Mouse (Mus musculus): ENCODE measurements around the gene Masp2. TPM values are rescaled to one million over a fixed set of nuclear protein-coding genes. Genes with fewer than 3 reads are reported as not detected.

Gene Masp2
- polyA plus RNA-seq, 1 experiment from 2014 or later: 0.33 TPM

DNA sequence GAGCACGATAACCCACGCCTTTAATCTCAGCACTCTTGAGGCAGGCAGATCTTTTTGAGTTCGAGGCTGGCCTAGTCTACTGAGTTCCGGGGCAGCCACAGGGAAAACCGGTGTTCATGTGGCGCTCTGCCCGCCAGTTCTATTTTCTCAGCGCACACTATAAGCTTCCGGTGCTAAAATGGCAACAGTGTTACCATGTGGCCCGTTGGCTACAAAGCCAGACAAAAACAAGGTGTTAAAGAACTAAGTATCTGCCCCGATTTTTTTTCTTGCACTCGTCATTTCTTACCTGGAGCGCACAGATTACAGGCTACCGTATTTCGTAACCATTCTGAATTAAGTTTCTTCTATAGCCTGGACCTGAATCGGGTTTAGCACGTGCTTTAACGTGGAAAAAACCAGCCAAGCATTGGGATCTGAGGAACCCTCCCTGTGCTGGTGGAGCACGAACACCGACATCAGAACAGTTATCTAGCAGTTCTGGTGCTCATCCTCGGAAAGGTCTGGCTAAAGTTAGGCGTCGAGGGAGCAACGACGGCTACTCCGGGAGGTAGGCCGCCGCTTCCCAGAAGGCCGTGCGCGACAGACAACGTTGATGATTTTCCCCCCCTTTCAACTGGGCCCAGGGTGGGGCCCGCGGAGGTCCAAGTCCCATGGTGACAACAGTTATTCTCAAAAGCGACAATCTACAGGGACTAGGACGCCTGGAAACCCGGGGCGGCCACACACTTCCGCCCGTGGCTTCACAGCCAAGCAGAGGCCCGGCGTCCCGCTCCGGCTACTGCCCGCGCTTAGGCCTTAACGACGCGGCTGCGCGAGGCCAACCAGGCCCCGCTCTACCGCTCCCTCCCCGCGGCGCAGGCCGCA, 23.6 kb downstream of the Masp2 start:
- peak; percentile 63 for ATAC-seq
- WGBS: under 1% methylated on average over 57 of the region's 57 CpGs

GRCm38 (mm10) chr4:148626623-148627185, 24.4 kb downstream of the Masp2 start, which contains the start of gene Tardbp:
Gene Tardbp (minus strand): TSS chr4:148627019.
- Histone ChIP-seq H3K9ac (peak within 1 kb of the TSS; percentile 99), H3K4me3 (replicated peaks) (peak within 1 kb of the TSS; percentile 91), H3K9me3 (no peaks in the 10 kb centered on the region), H3K27ac (peak within 1 kb of the TSS; percentile 92), H3K36me3 (peaks cover 14% of the 10 kb centered on the region), H3K27me3 (replicated peaks) (no peaks in the 10 kb centered on the region), H3K4me1 (replicated peaks) (peaks cover 8% of the 10 kb centered on the region), H3K4me2 (replicated peaks) (peak within 1 kb of the TSS; percentile 59)
- ATAC-seq: peak; percentile 96
- under 1% methylated on average over 51 of the region's 51 CpGs for WGBS

More for the DNA sequence above, 23.6 kb downstream of the Masp2 start:
- peak overlapping the region; percentile 92 for H3K27ac ChIP-seq
- H3K4me1 ChIP-seq (replicated peaks): peaks cover 8% of the 10 kb centered on the region
- peak overlapping the region; percentile 99 for H3K9ac ChIP-seq
- H3K9me3 ChIP-seq: no peaks in the 10 kb centered on the region
- H3K36me3 ChIP-seq: peaks cover 20% of the 10 kb centered on the region
- peak overlapping the region; percentile 91 for H3K4me3 ChIP-seq (replicated peaks)
- H3K4me2 ChIP-seq (replicated peaks): peak overlapping the region; percentile 59
- H3K27me3 ChIP-seq (replicated peaks): no peaks in the 10 kb centered on the region

DNA sequence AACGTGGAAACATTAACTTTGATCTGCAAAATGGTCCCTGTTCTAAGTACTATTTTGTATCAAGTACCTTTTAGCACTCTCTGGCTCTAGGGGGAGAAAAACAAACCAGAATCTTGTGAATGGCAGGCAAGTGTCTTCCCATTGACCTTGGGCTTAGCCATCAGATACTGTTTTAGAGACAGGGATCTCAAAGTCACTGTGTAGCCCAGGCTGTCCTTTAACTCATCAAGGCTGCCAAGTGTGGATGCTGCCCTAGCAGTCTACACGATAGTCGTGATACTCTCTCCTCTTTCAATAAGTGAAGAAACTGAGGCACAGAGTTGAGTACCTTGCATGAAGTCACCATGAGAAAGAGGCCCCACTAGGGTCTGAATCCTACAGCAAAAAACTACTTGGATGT, 24.9 kb downstream of the Masp2 start:
- H3K4me3 ChIP-seq (replicated peaks): peak overlapping the region; percentile 91
- no peaks in the 10 kb centered on the region for H3K27me3 ChIP-seq (replicated peaks)
- WGBS: 62% methylated on average over 3 of the region's 3 CpGs
- peak overlapping the region; percentile 59 for H3K4me2 ChIP-seq (replicated peaks)
- H3K36me3 ChIP-seq: peaks cover 10% of the 10 kb centered on the region
- H3K27ac ChIP-seq: no peak overlapping the region
- peak; percentile 6 for ATAC-seq
- H3K9ac ChIP-seq: no peak overlapping the region
- H3K4me1 ChIP-seq (replicated peaks): peaks cover 8% of the 10 kb centered on the region
- no peaks in the 10 kb centered on the region for H3K9me3 ChIP-seq

GRCm38 (mm10) chr4:148632013-148632692, 29.8 kb downstream of the Masp2 start:
- Histone ChIP-seq H3K9me3 (no peaks in the 10 kb centered on the region), H3K4me1 (replicated peaks) (no peaks in the 10 kb centered on the region; the same call in 1 of the 2 replicates), H3K36me3 (no peaks in the 10 kb centered on the region), H3K4me3 (replicated peaks) (no peak overlapping the region), H3K9ac (no peak overlapping the region), H3K27ac (no peak overlapping the region), H3K4me2 (replicated peaks) (no peak overlapping the region), H3K27me3 (replicated peaks) (no peaks in the 10 kb centered on the region)
- no peak for ATAC-seq
- WGBS: 38% methylated on average over 3 of the region's 3 CpGs

- Histone ChIP-seq H3K36me3 (no peaks in the 10 kb centered on the region), H3K27me3 (replicated peaks) (no peaks in the 10 kb centered on the region), H3K4me1 (replicated peaks) (no peaks in the 10 kb centered on the region; the same call in 1 of the 2 replicates), H3K9ac (no peak overlapping the region), H3K9me3 (no peaks in the 10 kb centered on the region), H3K4me2 (replicated peaks) (no peak overlapping the region), H3K27ac (no peak overlapping the region), H3K4me3 (replicated peaks) (no peak overlapping the region)
- WGBS: 58% methylated on average over 2 of the region's 2 CpGs
- peak; percentile 43; the same call in 1 of the 2 replicates for ATAC-seq
Measured at GRCm38 (mm10) chr4:148633395-148634061, 31.2 kb downstream of the Masp2 start.

DNA sequence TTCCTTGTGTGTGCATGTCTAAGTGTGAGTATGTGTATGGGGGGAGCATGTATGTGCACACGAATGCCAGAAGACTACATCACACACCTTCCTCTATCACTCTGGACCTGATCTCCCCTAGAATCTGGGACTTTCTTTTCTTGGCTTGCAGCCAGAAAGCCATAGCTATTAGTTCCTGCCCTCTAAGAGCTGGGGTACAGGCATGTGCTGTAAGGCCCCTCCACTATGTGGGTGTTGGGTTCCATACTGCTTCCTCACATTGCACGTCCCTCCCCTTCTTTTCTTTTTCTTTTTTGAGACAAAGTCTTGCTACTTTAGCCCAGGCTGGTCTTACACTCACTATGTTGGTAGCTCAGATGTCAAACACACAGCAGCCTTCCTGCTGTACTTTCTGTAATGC, 33.0 kb downstream of the Masp2 start:
- Histone ChIP-seq H3K9me3 (no peaks in the 10 kb centered on the region), H3K4me2 (replicated peaks) (no peak overlapping the region), H3K4me1 (replicated peaks) (no peaks in the 10 kb centered on the region; the same call in 1 of the 2 replicates), H3K27ac (no peak overlapping the region), H3K9ac (no peak overlapping the region), H3K36me3 (no peaks in the 10 kb centered on the region), H3K4me3 (replicated peaks) (no peak overlapping the region), H3K27me3 (replicated peaks) (no peaks in the 10 kb centered on the region)
- 77% methylated on average over 2 of the region's 2 CpGs for WGBS
- no peak for ATAC-seq

DNA sequence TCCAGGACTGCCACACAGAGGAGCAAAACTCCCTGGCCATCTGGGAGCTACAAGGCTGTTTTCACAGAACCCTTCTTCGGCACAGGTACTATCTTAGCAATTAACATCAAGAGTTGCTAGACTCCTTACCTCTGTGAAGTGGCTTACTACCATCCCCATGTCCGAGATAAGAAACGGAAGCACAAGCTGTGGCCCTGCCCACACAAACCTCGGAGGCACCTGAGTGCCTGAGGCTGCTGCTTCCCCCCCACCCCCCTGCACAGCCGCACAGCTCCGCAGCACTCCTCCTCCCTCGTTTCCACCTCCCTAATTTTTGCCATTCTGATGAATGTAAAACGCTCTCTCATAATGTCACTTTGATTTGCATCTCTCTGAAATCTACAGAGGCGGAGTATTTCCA, 35.9 kb downstream of the Masp2 start:
- Histone ChIP-seq H3K9ac (no peak overlapping the region), H3K4me3 (replicated peaks) (no peak overlapping the region), H3K27ac (no peak overlapping the region), H3K4me1 (replicated peaks) (no peaks in the 10 kb centered on the region; the same call in 1 of the 2 replicates), H3K4me2 (replicated peaks) (0 out of 2 replicates have a peak overlapping the region, but pooled peaks have one; percentile 4), H3K27me3 (replicated peaks) (no peaks in the 10 kb centered on the region), H3K36me3 (no peaks in the 10 kb centered on the region), H3K9me3 (no peaks in the 10 kb centered on the region)
- 43% methylated on average over 9 of the region's 9 CpGs for WGBS
- no peak for ATAC-seq

GRCm38 (mm10) chr4:148639455-148639854, 37.1 kb downstream of the Masp2 start:
- peak; percentile 87 for ATAC-seq
- Histone ChIP-seq H3K27ac (no peak overlapping the region), H3K4me2 (replicated peaks) (peak overlapping the region; percentile 24), H3K9me3 (no peaks in the 10 kb centered on the region), H3K4me1 (replicated peaks) (0 out of 2 replicates have a peak, but pooled peaks cover 4% of the 10 kb centered on the region), H3K4me3 (replicated peaks) (no peak overlapping the region), H3K9ac (no peak overlapping the region), H3K36me3 (no peaks in the 10 kb centered on the region), H3K27me3 (replicated peaks) (no peaks in the 10 kb centered on the region)
- WGBS: 63% methylated on average over 2 of the region's 2 CpGs

DNA sequence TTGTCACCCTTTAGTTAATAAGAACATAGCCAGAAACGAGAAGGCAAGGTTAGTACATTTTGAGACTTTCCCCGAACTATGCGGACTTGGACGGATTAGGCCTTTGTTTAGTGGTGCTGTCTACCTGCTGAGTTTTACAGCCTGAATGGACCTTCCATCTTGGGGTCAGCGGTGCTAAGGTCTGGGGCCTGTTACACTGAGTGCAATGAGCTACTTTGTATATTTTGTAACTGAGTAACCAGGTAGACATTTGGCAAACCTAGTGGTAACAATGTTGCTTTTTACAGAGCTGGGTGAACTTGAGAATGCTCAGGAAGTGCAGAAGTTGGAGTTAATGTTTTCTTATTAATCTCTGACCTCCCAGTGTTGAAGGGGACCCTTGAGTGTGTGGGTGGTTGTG, 38.8 kb downstream of the Masp2 start:
- no peak overlapping the region for H3K9ac ChIP-seq
- H3K27ac ChIP-seq: no peak overlapping the region
- 0 out of 2 replicates have a peak, but pooled peaks cover 4% of the 10 kb centered on the region for H3K4me1 ChIP-seq (replicated peaks)
- no peaks in the 10 kb centered on the region for H3K36me3 ChIP-seq
- ATAC-seq: no peak
- 74% methylated on average over 5 of the region's 5 CpGs for WGBS
- no peaks in the 10 kb centered on the region for H3K27me3 ChIP-seq (replicated peaks)
- no peak overlapping the region for H3K4me2 ChIP-seq (replicated peaks)
- H3K9me3 ChIP-seq: no peaks in the 10 kb centered on the region
- H3K4me3 ChIP-seq (replicated peaks): no peak overlapping the region

GRCm38 (mm10) chr4:148643291-148644156, 41.2 kb downstream of the Masp2 start, which contains the start of gene Gm572:
Gene Gm572 (plus strand): TSS chr4:148643317.
- WGBS: 49% methylated on average over 15 of the region's 15 CpGs
- no peak within 1 kb of the TSS for H3K4me3 ChIP-seq (replicated peaks)
- ATAC-seq: peak; percentile 39; the same call in 1 of the 2 replicates

DNA sequence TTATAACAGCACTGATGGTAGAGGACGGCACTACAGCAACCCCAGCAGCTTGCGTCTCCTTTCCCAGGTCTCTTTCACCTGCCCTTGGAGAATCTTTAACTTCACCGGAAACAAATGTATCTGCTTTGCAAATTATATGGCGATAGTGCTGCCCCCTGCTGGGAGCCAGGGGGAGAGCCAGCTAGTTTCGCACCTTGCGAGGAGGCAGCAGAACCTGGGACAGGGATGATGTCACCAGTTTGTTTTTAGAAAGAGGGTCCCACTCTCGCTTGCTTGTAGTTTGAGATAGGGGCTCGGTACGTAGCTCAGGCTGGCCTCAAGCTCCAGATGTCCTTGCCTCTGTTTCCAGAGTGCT, 41.8 kb downstream of the Masp2 start:
- 5% methylated on average over 9 of the region's 9 CpGs for WGBS
- Histone ChIP-seq H3K9ac (peak overlapping the region; percentile 26; the same call in 1 of the 2 replicates), H3K4me1 (replicated peaks) (0 out of 2 replicates have a peak, but pooled peaks cover 4% of the 10 kb centered on the region), H3K9me3 (no peaks in the 10 kb centered on the region), H3K4me2 (replicated peaks) (peak overlapping the region; percentile 52), H3K27ac (peak overlapping the region; percentile 36), H3K36me3 (no peaks in the 10 kb centered on the region), H3K27me3 (replicated peaks) (no peaks in the 10 kb centered on the region), H3K4me3 (replicated peaks) (no peak overlapping the region)
- ATAC-seq: peak; percentile 46

More at GRCm38 (mm10) chr4:148643291-148644156, 41.2 kb downstream of the Masp2 start, which contains the start of gene Gm572:
- 0 out of 2 replicates have a peak, but pooled peaks cover 4% of the 10 kb centered on the region for H3K4me1 ChIP-seq (replicated peaks)
- H3K4me2 ChIP-seq (replicated peaks): peak within 1 kb of the TSS; percentile 52
- H3K27ac ChIP-seq: peak within 1 kb of the TSS; percentile 36
- H3K9me3 ChIP-seq: no peaks in the 10 kb centered on the region
- no peaks in the 10 kb centered on the region for H3K27me3 ChIP-seq (replicated peaks)
- H3K36me3 ChIP-seq: no peaks in the 10 kb centered on the region
- peak within 1 kb of the TSS; percentile 26; the same call in 1 of the 2 replicates for H3K9ac ChIP-seq
